Mouse (Mus musculus) lung, embryonic 15.5 days (tissue): Measurements from ENCODE around the gene Kif21b. TPM values are rescaled to one million over a fixed set of nuclear protein-coding genes. Genes with fewer than 3 reads are reported as not detected.

Experiments used
- ATAC-seq: fragments of 200-750 bp; cut with Nextera tagmentation; 2 replicates; pipeline ENCODE4 v1.8.0; 2017; ENCODE audit warnings: moderate number of reproducible peaks, borderline replicate concordance; ENCODE audit not compliant: low FRiP score, low TSS enrichment; ENCODE audit errors: extremely low read depth
- H3K27ac ChIP-seq: fragments of 300-500 bp; sonication (generic); 2 replicates; pipeline ENCODE4 v1.5.1; 2015; ENCODE audit warnings: moderate library complexity, mild to moderate bottlenecking, inconsistent platforms
- H3K27me3 ChIP-seq: fragments of 300-500 bp; sonication (generic); 2 replicates; pipeline ENCODE4 v1.6.1; 2015; ENCODE audit warnings: inconsistent platforms
- H3K36me3 ChIP-seq: fragments of 300-500 bp; sonication (generic); 2 replicates; pipeline ENCODE4 v1.6.1; 2015; ENCODE audit warnings: inconsistent platforms
- H3K4me1 ChIP-seq: fragments of 300-500 bp; sonication (generic); 2 replicates; pipeline ENCODE4 v1.6.1; 2015; ENCODE audit warnings: inconsistent platforms
- H3K4me2 ChIP-seq: fragments of 300-500 bp; sonication (generic); 2 replicates; pipeline ENCODE4 v1.6.1; 2015; ENCODE audit warnings: inconsistent platforms, mild to moderate bottlenecking, moderate library complexity
- H3K4me3 ChIP-seq: fragments of 300-500 bp; sonication (generic); 2 replicates; pipeline ENCODE4 v1.5.1; 2015; ENCODE audit warnings: mild to moderate bottlenecking, inconsistent platforms
- H3K9ac ChIP-seq: fragments of 300-500 bp; sonication (generic); 2 replicates; pipeline ENCODE4 v1.6.1; 2015; ENCODE audit warnings: inconsistent platforms
- H3K9me3 ChIP-seq: fragments of 300-500 bp; sonication (generic); 2 replicates; pipeline ENCODE4 v1.6.1; 2016; ENCODE audit warnings: inconsistent platforms
- WGBS: fragments of 180-500 bp; shearing (Covaris S2); methylation state at CpG from one replicate; pipeline ENCODE4 v1.1.7; 2015; 5-methylcytosine and 5-hydroxymethylcytosine counted together
- polyA plus RNA-seq: library from polyadenylated mRNA; unstranded; fragments of >200 nt; fragmentation: Nextera tagmentation; extraction: Ambion mirVana; gene quantifications from 2 replicates; pipeline ENCODE4 v1.2.1, GENCODE M21; 2015

Kif21b gene
- polyA plus RNA-seq, 1 experiment from 2014 or later = 4.1 TPM

DNA sequence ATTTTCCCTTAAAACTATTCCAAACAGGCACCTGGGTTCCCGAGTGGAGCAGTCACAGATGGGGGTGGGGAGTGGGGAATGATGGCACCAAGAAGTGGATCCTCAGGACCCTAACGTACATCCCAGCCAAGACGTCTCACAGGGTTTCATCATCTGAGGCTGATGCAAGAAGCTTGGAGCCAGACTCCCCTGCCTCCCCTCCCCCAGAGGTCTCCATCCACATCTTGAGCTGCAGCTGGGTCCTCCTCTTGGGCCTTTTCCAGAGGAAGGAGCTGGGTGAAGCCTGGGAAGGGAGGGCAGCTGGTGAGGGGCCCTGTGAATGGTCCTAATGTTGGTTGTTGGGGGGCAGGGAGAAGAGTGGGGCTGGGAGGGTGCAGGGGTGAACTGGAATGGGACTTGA is 1.1 kb upstream of the Kif21b start:
- H3K36me3 ChIP-seq = no peaks in the 10 kb centered on the region
- 41% methylated on average over 3 of the region's 3 CpGs for WGBS
- peak overlapping the region; percentile 18; the same call in 1 of the 2 replicates for H3K4me2 ChIP-seq
- no peaks in the 10 kb centered on the region for H3K9me3 ChIP-seq
- H3K4me3 ChIP-seq = no peak overlapping the region
- no peak overlapping the region for H3K27ac ChIP-seq
- peaks cover 11% of the 10 kb centered on the region; the same call in 1 of the 2 replicates for H3K27me3 ChIP-seq
- H3K9ac ChIP-seq = no peak overlapping the region
- ATAC-seq = no peak
- H3K4me1 ChIP-seq = peaks cover 82% of the 10 kb centered on the region

DNA sequence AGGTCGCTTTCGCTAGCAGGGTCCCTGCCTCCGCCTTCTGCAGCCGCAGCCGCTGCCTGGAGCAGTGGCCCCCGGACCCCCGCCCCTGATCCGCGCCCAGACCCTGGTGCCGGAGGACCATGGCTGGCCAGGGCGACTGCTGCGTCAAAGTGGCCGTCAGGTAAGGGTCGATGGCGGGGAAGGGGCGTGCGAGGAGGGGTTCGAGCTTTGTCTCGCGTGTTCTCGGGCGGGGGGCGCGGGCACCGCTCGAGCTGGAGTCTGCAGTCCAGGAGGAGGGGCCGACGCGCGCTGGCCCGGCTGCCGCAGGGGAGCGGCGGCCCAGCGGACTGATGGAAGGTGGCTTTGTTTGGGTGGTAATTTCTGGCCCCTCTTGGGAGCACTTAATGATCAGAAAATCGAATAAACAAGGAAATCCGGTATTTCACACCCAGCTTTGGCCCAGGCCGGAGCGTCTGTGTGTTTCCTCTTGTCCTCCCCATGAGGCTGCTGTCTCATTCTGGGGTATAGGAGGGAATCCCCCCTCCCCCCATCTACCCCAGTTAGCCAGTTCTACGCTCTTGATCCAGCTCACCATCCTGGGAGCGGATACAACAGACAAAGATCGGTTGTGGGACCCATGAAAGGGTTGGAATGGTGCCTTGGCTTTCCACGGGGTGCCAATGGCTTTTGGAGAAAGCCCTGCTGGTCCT is 558 bp downstream of the Kif21b start:
- ATAC-seq = peak; percentile 2; the same call in 1 of the 2 replicates

DNA sequence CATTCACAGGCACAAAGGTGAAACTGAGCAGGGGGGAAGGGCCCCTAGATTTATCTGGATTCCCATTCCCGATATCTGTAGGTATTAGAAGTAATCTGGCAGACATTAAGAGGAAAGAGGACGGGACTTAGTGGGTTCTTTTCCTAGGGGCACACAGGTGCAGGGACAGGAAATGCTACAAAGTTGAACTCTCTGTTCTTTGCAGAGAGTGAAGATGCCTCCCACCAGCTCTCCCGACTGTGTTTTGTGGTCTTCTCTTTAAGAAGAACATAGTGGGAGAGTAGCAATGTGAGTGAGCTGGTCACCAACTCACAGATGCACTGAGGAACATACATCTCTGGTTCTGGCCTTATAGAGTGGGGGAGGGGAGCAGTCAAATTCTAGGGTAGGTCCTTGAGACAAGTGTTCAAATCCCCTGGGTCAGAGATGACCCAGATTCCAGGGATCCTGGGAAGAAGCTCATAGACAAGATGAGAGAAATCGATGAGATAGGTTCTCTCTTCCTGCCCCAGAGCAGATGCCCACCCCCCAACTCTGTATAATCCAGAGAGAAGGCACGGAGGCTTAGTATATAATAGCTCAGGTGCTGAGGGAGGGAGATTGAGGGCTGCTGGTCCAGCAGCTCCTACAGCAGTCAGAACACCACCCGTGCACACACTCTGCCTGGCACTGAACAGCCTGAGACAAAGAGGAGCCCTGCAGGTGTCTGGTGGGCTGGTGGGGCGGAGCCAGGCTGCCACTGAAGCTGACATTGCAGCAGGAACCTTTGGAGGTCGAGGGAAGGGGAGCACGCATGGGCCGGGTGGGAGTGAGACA is 1.4 kb downstream of the Kif21b start:
- H3K27me3 ChIP-seq = peaks cover 11% of the 10 kb centered on the region; the same call in 1 of the 2 replicates
- H3K9me3 ChIP-seq = no peaks in the 10 kb centered on the region
- no peaks in the 10 kb centered on the region for H3K36me3 ChIP-seq
- peak overlapping the region; percentile 100 for H3K4me2 ChIP-seq
- ATAC-seq = no peak
- peaks cover 94% of the 10 kb centered on the region for H3K4me1 ChIP-seq
- H3K27ac ChIP-seq = no peak overlapping the region
- H3K4me3 ChIP-seq = peak overlapping the region; percentile 70
- WGBS = 42% methylated on average over 10 of the region's 10 CpGs
- peak overlapping the region; percentile 72; the same call in 1 of the 2 replicates for H3K9ac ChIP-seq

More for the DNA sequence above, 558 bp downstream of the Kif21b start:
- peak overlapping the region; percentile 72 for H3K9ac ChIP-seq
- peak overlapping the region; percentile 60; the same call in 1 of the 2 replicates for H3K27ac ChIP-seq
- peak overlapping the region; percentile 100 for H3K4me2 ChIP-seq
- peaks cover 94% of the 10 kb centered on the region for H3K4me1 ChIP-seq
- no peaks in the 10 kb centered on the region for H3K36me3 ChIP-seq
- peak overlapping the region; percentile 70 for H3K4me3 ChIP-seq
- peaks cover 11% of the 10 kb centered on the region; the same call in 1 of the 2 replicates for H3K27me3 ChIP-seq
- WGBS = under 1% methylated on average over 43 of the region's 43 CpGs
- no peaks in the 10 kb centered on the region for H3K9me3 ChIP-seq

DNA sequence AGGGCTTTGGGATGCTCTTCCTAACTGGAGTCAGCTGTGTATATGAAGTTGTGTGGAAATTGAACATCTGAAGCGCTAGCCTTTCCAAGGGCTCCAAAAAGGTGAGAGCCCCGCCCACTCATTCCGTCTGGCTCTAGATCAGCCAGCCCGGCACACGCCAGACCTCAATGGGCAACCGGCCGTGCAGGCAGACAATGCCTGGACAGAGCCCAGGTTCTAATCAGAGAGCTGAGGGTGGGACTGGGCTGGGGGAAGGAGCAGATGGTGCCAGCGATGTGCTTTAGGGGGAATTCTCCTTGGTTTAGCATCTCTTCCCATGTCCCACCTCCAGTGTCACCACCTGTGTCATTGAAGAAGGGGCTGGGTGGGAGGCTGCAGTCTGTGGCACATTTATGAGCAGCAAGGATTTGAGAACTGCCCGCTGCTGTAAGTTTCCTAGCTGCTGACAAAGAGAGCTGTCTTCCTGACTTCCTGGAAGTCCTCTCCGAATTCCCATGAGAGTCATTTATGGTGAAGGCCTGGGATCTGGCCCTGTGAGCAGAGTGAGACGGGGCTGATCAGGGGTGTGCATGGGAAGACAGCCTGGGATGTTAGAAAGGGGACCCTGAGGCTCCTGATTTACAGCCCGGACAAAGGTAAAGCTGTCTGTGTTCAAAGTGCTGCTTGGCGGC is 2.5 kb downstream of the Kif21b start:
- H3K9ac ChIP-seq = no peak overlapping the region
- H3K4me3 ChIP-seq = no peak overlapping the region
- peak overlapping the region; percentile 100 for H3K4me2 ChIP-seq
- WGBS = 43% methylated on average over 13 of the region's 13 CpGs
- H3K36me3 ChIP-seq = no peaks in the 10 kb centered on the region
- H3K27ac ChIP-seq = no peak overlapping the region
- peaks cover 11% of the 10 kb centered on the region; the same call in 1 of the 2 replicates for H3K27me3 ChIP-seq
- no peak for ATAC-seq
- H3K4me1 ChIP-seq = peaks cover 96% of the 10 kb centered on the region
- H3K9me3 ChIP-seq = no peaks in the 10 kb centered on the region

DNA sequence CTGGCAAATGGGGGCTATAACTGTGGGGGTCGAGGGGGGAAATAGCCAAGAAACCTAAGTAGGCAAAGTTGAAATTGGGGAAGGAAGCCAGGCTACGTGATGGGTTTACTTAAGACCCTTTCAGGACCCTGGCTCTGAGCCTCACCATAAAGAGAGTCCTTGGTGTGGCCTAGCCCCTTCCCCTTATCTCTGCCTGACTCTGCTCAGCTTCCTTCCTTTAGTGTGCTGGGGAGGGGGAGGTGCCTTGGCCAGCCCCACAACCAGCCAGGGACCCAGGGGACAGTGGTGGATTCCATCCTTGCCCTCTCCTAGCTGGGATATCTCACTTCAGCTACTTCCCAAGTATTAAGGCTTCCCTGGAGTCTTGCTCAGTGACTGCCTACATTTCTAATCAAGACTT is 3.4 kb downstream of the Kif21b start:
- H3K27me3 ChIP-seq = peaks cover 11% of the 10 kb centered on the region; the same call in 1 of the 2 replicates
- peaks cover 96% of the 10 kb centered on the region for H3K4me1 ChIP-seq
- H3K4me2 ChIP-seq = no peak overlapping the region
- H3K4me3 ChIP-seq = no peak overlapping the region
- no peaks in the 10 kb centered on the region for H3K9me3 ChIP-seq
- no peak for ATAC-seq
- no peaks in the 10 kb centered on the region for H3K36me3 ChIP-seq
- no peak overlapping the region for H3K9ac ChIP-seq
- no peak overlapping the region for H3K27ac ChIP-seq
- 59% methylated on average over 2 of the region's 2 CpGs for WGBS

DNA sequence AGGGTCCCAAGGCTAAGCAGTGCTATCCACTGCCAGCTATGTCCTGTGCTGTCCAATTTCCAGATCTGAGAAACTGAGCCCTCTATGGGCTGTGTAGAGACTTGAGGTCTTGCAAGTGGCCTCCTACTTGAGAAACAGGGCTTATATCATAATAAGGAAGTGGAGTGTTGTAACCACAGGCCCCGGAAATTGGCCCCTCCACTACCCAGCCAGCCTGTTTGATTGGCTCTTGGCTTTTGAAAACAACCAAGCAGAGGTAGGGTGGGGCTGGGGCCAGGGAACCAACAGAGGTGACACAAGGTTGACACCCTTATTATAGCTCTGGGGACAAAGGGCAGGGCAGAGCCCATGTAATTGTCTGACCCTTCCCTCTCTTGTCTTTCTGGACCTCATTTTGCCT is 3.9 kb downstream of the Kif21b start:
- Histone ChIP-seq H3K27ac (0 out of 2 replicates have a peak overlapping the region, but pooled peaks have one; percentile 8), H3K36me3 (no peaks in the 10 kb centered on the region), H3K4me2 (no peak overlapping the region), H3K4me1 (peaks cover 96% of the 10 kb centered on the region), H3K9ac (no peak overlapping the region), H3K27me3 (peaks cover 11% of the 10 kb centered on the region; the same call in 1 of the 2 replicates), H3K4me3 (no peak overlapping the region), H3K9me3 (no peaks in the 10 kb centered on the region)
- 22% methylated on average over 1 of the region's 1 CpGs for WGBS
- ATAC-seq = no peak

DNA sequence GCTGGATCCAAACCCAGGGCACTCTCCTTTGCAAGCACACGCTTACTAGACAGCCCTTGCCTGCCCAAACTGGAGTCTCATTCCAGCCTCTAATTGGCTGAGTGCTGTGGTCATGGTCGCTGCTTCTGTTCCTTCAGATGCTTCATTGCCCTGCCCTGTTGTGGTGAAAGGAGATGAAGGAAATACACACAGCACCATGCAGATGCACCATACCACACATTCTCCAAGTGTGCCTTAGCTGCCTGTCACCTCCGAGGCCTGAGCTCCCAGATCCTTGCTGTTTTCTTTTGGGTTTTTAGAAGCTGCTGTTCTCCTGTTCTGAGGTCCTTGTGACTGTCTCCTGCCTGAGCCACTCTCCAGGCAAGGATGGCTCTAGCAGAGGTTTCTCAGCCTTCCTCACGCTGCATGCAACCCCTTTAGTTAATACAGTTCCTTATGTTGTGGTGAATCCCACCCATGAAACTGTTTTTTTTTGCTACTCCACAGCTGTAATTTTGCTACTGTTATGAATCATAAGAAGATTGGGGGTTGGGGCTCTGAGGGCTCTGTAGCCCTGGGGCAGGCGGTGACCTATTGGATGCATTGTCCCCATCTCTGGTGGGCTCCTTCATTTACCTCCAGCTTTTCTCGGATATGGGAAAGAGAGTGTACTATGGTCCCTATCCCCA is 4.7 kb downstream of the Kif21b start:
- H3K4me2 ChIP-seq = peak overlapping the region; percentile 22; the same call in 1 of the 2 replicates
- H3K4me1 ChIP-seq = peaks cover 95% of the 10 kb centered on the region
- no peak overlapping the region for H3K4me3 ChIP-seq
- H3K27ac ChIP-seq = peak overlapping the region; percentile 80
- H3K9ac ChIP-seq = no peak overlapping the region
- peaks cover 11% of the 10 kb centered on the region; the same call in 1 of the 2 replicates for H3K27me3 ChIP-seq
- ATAC-seq = no peak
- no peaks in the 10 kb centered on the region for H3K36me3 ChIP-seq
- no peaks in the 10 kb centered on the region for H3K9me3 ChIP-seq
- WGBS = 60% methylated on average over 6 of the region's 6 CpGs

DNA sequence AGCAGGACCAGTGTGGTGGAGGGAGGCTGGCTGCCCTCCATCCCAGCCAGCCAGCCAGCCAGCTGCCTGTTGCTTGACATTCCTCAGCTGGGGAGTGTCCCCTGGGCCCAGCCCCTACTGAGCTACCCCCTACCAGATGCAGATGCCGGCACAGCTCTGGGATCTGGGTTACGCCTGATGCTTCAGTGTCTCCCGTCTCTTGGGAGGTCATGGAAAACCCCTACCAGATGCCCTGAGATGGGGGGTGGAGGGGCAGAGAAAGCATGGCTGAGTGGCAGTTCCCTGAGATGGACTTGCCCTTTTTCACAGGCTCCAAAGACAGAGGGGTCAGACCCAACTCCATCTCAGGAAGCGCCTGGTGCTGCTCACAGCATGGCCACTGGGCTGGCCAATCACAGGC is 5.4 kb downstream of the Kif21b start:
- Histone ChIP-seq H3K36me3 (no peaks in the 10 kb centered on the region), H3K4me2 (peak overlapping the region; percentile 22; the same call in 1 of the 2 replicates), H3K27me3 (peaks cover 11% of the 10 kb centered on the region; the same call in 1 of the 2 replicates), H3K27ac (peak overlapping the region; percentile 80), H3K9ac (no peak overlapping the region), H3K9me3 (no peaks in the 10 kb centered on the region), H3K4me1 (peaks cover 97% of the 10 kb centered on the region), H3K4me3 (no peak overlapping the region)
- 47% methylated on average over 4 of the region's 4 CpGs for WGBS
- ATAC-seq = peak; percentile 68; the same call in 1 of the 2 replicates

DNA sequence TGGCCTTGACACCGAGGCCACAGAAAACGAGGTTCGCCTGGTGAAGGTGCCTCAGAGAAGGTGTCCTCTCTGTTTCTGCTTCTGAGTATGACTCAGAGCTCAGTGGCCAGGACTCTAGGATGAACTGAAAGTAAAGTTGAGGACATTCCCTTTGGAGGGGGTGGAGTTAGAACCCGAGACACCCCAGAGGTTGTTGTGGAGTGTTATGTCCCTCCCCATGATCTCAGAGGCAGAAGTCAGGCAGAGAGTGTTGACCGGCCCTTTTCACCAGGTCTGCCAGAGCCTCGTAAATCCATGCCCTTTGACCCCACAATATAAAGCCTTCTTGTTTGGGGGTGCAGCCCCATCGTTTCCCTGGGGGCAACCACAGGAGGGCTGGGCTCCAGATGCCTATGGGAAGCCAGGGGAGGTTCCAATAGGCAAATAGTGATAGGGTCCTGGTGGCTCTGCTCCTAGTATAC is 5.9 kb downstream of the Kif21b start:
- Histone ChIP-seq H3K36me3 (no peaks in the 10 kb centered on the region), H3K9me3 (no peaks in the 10 kb centered on the region), H3K27ac (peak overlapping the region; percentile 80), H3K4me3 (no peak overlapping the region), H3K4me1 (peaks cover 97% of the 10 kb centered on the region), H3K9ac (no peak overlapping the region), H3K4me2 (peak overlapping the region; percentile 22; the same call in 1 of the 2 replicates), H3K27me3 (peaks cover 8% of the 10 kb centered on the region; the same call in 1 of the 2 replicates)
- 30% methylated on average over 7 of the region's 7 CpGs for WGBS
- ATAC-seq = no peak

DNA sequence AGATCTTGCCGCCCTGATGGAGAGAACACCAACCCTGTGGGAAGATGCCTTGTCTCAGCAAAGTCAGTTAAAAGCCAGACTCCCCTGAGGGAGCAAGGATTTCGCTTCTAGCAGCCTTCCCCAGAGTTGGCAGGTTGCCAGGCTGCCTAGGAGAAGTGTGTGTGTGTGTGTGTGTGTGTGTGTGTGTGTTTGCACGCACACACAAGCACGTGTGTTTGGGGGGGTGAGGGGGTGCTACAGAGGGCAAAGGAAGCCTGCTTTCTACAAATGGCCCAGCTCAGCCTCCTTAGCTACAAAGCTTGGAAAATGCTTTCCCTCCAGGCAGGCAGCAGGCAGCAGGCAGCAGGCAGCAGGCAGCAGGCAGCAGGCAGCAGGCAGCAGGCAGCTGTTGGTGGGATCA is 6.4 kb downstream of the Kif21b start:
- Histone ChIP-seq H3K9ac (no peak overlapping the region), H3K9me3 (no peaks in the 10 kb centered on the region), H3K4me3 (no peak overlapping the region), H3K36me3 (no peaks in the 10 kb centered on the region), H3K27ac (peak overlapping the region; percentile 80), H3K27me3 (peaks cover 4% of the 10 kb centered on the region; the same call in 1 of the 2 replicates), H3K4me2 (peak overlapping the region; percentile 22; the same call in 1 of the 2 replicates), H3K4me1 (peaks cover 97% of the 10 kb centered on the region)
- peak; percentile 7; the same call in 1 of the 2 replicates for ATAC-seq
- 0% methylated on average over 4 of the region's 4 CpGs for WGBS
